Mouse (Mus musculus) MEL (cell line): ENCODE data around the gene Drosha.

Experiments used
- POLR2AphosphoS2 ChIP-seq: IDR thresholded peaks from 2 replicates; pipeline ENCODE4 v1.6.1; 2011; ENCODE audit warnings: low read length, improper control_type of control experiment
- TAL1 ChIP-seq: IDR thresholded peaks from 2 replicates; pipeline ENCODE4 v1.6.1; 2012; ENCODE audit warnings: mild to moderate bottlenecking, inconsistent platforms, low read length, moderate library complexity, mixed read lengths

GRCm38 (mm10) chr15:12781729-12782326, 42.8 kb upstream of the Drosha start:
- TF ChIP-seq POLR2AphosphoS2 (no peak), TAL1 (no peak)
